Mouse (Mus musculus): Measurements from ENCODE around the gene Lmf1. TPM values are rescaled to one million over a fixed set of nuclear protein-coding genes. Genes with fewer than 3 reads are reported as not detected.

The Lmf1 gene
- polyA plus RNA-seq, 2 experiments = 20.3 to 26.9 TPM

DNA sequence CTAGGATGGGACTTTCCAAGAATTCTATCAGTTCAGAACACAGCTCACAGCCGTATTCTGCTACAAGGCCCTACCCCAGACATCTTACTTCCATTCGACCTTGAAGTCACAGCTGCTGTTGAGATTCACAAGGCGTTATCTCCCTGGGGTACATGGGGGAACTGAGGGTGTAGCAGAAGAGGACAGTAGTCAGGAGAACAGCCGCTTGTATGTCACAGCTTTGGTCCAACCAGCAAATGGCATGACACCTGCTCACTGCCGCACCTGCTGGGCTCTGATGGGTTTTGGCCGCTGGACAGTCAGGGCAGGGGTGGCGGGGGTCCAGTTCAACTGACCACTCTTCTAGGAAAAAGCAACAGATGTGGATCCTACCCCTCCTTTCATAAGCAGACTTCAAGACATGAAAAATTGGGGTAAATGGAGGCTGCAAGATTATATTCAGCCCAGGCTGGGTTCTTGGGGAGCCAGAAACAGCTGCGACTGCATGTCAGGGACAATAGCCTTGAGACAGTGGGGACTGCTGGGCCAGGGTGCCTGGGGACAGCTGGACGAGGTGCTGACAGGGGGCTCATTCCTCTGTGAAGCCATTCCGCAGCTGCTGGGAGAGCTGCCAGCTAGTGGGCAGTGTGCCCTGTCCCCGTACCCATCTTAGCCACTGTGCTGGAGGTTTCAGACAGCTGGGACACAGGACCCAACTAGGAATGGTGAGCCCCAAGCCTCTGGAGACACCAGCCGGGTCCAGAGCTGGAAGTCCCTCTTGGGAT lies 3.5 kb upstream of the Lmf1 start:
- TF ChIP-seq POLR2A (IDR thresholded peaks at IDR 0.05; ENCODE audit: borderline replicate concordance, extremely low read depth, insufficient read depth, insufficient read length) = no peak
- Histone ChIP-seq H3K9me3 (ENCODE audit: control insufficient read depth, low read length) (no peaks in the 10 kb centered on the region), H3K27me3 (ENCODE audit: control insufficient read depth, insufficient read depth, low read length) (0 out of 2 replicates have a peak, but pooled peaks cover 8% of the 10 kb centered on the region), H3K27ac (replicated peaks; ENCODE audit: low read depth, low read length) (no peak overlapping the region), H3K4me1 (ENCODE audit: control insufficient read depth, insufficient read depth, low read length) (peaks cover 12% of the 10 kb centered on the region), H3K4me2 (replicated peaks; ENCODE audit: low read depth, low read length, severe bottlenecking) (no peak overlapping the region), H3K9ac (ENCODE audit: low read depth, low read length, severe bottlenecking) (no peak overlapping the region), H3K36me3 (ENCODE audit: control insufficient read depth, insufficient read depth, low read length) (no peaks in the 10 kb centered on the region), H3K4me3 (replicated peaks; ENCODE audit: low read length) (no peak overlapping the region)
- DNase-seq (ENCODE audit: low spot score) (peak; percentile 68), ATAC-seq (ENCODE audit: low FRiP score, low read depth) (peak; percentile 42)
- WGBS = 67% methylated on average over 12 of the region's 12 CpGs

DNA sequence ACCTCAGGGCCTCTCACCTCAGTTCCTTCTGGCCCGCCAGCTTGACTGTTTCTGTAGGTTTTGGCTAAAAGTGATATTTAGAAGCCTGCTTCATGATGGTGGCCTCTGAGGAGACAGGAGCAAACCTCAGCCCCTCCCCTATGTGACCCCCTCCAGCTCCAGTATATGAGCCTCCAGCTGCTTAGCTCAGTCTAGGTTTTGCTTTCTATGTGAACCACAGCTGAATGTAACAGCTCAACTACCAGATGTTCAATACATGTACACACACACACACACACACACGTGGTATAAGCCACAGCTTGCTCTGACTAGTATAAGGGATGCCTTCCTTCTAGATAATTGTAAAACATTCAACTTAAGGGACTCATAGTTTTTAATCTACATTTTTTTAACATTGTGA lies 2.9 kb upstream of the Lmf1 start:
- peaks cover 12% of the 10 kb centered on the region for H3K4me1 ChIP-seq (ENCODE audit: control insufficient read depth, insufficient read depth, low read length)
- no peak for TF ChIP-seq POLR2A (IDR thresholded peaks at IDR 0.05; ENCODE audit: borderline replicate concordance, extremely low read depth, insufficient read depth, insufficient read length)
- no peak overlapping the region for H3K27ac ChIP-seq (replicated peaks; ENCODE audit: low read depth, low read length)
- H3K27me3 ChIP-seq (ENCODE audit: control insufficient read depth, insufficient read depth, low read length) = 0 out of 2 replicates have a peak, but pooled peaks cover 5% of the 10 kb centered on the region
- 42% methylated on average over 2 of the region's 2 CpGs for WGBS
- no peak overlapping the region for H3K4me3 ChIP-seq (replicated peaks; ENCODE audit: low read length)
- ATAC-seq (ENCODE audit: low FRiP score, low read depth) (peak; percentile 45), DNase-seq (ENCODE audit: low spot score) (peak; percentile 50)
- no peaks in the 10 kb centered on the region for H3K36me3 ChIP-seq (ENCODE audit: control insufficient read depth, insufficient read depth, low read length)
- H3K9ac ChIP-seq (ENCODE audit: low read depth, low read length, severe bottlenecking) = no peak overlapping the region
- no peaks in the 10 kb centered on the region for H3K9me3 ChIP-seq (ENCODE audit: control insufficient read depth, low read length)
- no peak overlapping the region for H3K4me2 ChIP-seq (replicated peaks; ENCODE audit: low read depth, low read length, severe bottlenecking)

DNA sequence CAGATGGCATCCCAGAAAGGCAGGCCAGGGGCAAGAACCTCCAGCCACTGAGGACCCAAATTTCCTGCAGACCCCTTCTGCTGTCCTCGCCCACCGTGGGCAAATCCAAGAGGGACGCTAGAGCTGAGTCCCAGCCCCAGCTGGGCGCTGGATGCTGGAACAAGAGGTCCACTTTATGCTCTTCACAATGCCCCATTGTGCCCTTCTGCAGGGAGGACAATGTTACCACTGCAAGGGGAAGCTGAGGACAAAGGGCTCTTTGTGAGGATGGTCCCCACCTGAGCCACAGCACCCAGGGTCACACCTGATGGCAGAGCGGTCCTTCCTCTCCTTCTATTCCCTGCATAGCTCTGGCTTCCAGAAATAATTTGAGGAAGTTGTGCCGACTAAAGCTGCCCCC lies 1.6 kb upstream of the Lmf1 start:
- H3K27ac ChIP-seq (replicated peaks; ENCODE audit: low read depth, low read length) = no peak overlapping the region
- no peaks in the 10 kb centered on the region for H3K36me3 ChIP-seq (ENCODE audit: control insufficient read depth, insufficient read depth, low read length)
- ATAC-seq (ENCODE audit: low FRiP score, low read depth) = no peak
- H3K4me3 ChIP-seq (replicated peaks; ENCODE audit: low read length) = no peak overlapping the region
- no peak for TF ChIP-seq POLR2A (IDR thresholded peaks at IDR 0.05; ENCODE audit: borderline replicate concordance, extremely low read depth, insufficient read depth, insufficient read length)
- H3K27me3 ChIP-seq (ENCODE audit: control insufficient read depth, insufficient read depth, low read length) = no peaks in the 10 kb centered on the region
- H3K9me3 ChIP-seq (ENCODE audit: control insufficient read depth, low read length) = no peaks in the 10 kb centered on the region
- 68% methylated on average over 6 of the region's 6 CpGs for WGBS
- peaks cover 12% of the 10 kb centered on the region for H3K4me1 ChIP-seq (ENCODE audit: control insufficient read depth, insufficient read depth, low read length)
- no peak overlapping the region for H3K4me2 ChIP-seq (replicated peaks; ENCODE audit: low read depth, low read length, severe bottlenecking)
- peak overlapping the region; percentile 16; the same call in 1 of the 2 replicates for H3K9ac ChIP-seq (ENCODE audit: low read depth, low read length, severe bottlenecking)
- DNase-seq (ENCODE audit: low spot score) = no peak

DNA sequence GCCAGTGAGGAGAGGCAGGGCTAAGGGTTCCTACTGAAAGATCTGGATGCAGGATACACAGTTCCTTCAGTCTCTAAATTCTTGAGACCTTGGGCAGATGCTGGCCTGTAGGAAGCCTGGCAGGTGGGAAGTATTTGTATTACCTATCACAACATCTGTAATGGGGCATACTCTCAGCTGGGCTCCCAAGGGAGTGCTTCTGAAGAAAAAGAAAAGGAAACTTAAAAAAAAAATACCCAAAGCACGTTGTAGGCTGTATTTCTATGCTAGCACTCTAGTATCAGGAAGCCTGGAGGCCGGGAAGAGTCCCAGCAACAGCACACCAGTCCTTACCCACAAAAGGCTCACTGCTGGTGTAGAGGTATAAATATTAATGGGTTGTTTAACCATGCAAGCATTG lies 1.2 kb upstream of the Lmf1 start:
- H3K4me3 ChIP-seq (replicated peaks; ENCODE audit: low read length) = no peak overlapping the region
- no peaks in the 10 kb centered on the region for H3K27me3 ChIP-seq (ENCODE audit: control insufficient read depth, insufficient read depth, low read length)
- H3K27ac ChIP-seq (replicated peaks; ENCODE audit: low read depth, low read length) = no peak overlapping the region
- no peaks in the 10 kb centered on the region for H3K36me3 ChIP-seq (ENCODE audit: control insufficient read depth, insufficient read depth, low read length)
- H3K4me1 ChIP-seq (ENCODE audit: control insufficient read depth, insufficient read depth, low read length) = peaks cover 12% of the 10 kb centered on the region
- ATAC-seq (ENCODE audit: low FRiP score, low read depth) (no peak), DNase-seq (ENCODE audit: low spot score) (no peak)
- H3K9me3 ChIP-seq (ENCODE audit: control insufficient read depth, low read length) = no peaks in the 10 kb centered on the region
- WGBS = 35% methylated on average over 2 of the region's 2 CpGs
- H3K9ac ChIP-seq (ENCODE audit: low read depth, low read length, severe bottlenecking) = peak overlapping the region; percentile 16; the same call in 1 of the 2 replicates
- TF ChIP-seq POLR2A (IDR thresholded peaks at IDR 0.05; ENCODE audit: borderline replicate concordance, extremely low read depth, insufficient read depth, insufficient read length) = no peak
- H3K4me2 ChIP-seq (replicated peaks; ENCODE audit: low read depth, low read length, severe bottlenecking) = no peak overlapping the region

DNA sequence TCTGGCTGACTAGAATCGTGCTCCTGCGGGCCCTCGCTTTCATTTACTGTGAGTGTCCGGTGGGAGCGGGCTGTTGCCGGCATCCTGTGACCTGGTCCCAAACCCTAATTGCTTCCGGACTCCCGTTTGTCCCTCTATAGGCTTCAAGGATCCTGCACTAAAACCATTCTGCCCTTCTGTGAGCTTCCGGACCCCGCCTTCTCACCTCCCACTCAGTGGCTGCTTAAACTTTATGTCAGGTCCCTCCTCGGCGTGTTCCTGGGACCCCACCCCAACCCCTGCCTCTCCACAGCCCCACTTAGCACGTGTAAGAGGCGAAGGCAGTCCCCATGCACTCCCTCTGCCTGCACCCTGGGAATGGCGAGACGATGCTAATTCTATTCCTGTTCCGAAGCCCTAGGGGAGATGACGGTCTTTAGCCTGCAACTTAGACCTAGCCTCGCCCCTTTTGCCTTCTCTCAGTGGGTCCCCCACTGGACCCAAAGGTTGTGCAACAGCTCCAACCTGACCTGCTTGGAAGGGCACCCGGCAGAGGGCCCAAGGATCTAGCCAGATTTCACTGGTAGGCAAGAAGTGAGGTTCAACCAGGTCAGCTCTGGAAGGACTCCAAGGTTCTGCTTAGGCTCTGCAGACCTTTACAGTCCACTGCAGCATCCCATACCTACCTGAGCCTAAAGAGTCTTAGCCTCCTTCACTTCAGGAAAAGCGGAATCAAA lies 605 bp downstream of the Lmf1 start:
- Histone ChIP-seq H3K27ac (replicated peaks; ENCODE audit: low read depth, low read length) (peak overlapping the region; percentile 65), H3K4me3 (replicated peaks; ENCODE audit: low read length) (peak overlapping the region; percentile 80), H3K27me3 (ENCODE audit: control insufficient read depth, insufficient read depth, low read length) (no peaks in the 10 kb centered on the region), H3K4me1 (ENCODE audit: control insufficient read depth, insufficient read depth, low read length) (peaks cover 12% of the 10 kb centered on the region), H3K4me2 (replicated peaks; ENCODE audit: low read depth, low read length, severe bottlenecking) (peak overlapping the region; percentile 74), H3K9me3 (ENCODE audit: control insufficient read depth, low read length) (no peaks in the 10 kb centered on the region), H3K36me3 (ENCODE audit: control insufficient read depth, insufficient read depth, low read length) (no peaks in the 10 kb centered on the region), H3K9ac (ENCODE audit: low read depth, low read length, severe bottlenecking) (peak overlapping the region; percentile 80)
- 5% methylated on average over 21 of the region's 21 CpGs for WGBS
- no peak for TF ChIP-seq POLR2A (IDR thresholded peaks at IDR 0.05; ENCODE audit: borderline replicate concordance, extremely low read depth, insufficient read depth, insufficient read length)
- DNase-seq (ENCODE audit: low spot score) = no peak
- peak; percentile 13 for ATAC-seq (ENCODE audit: low FRiP score, low read depth)

Data from limb, embryonic 14.5 days (tissue).